Mouse (Mus musculus) forebrain, postnatal 0 days (tissue): ENCODE measurements around the gene Hfe. TPM values are rescaled to one million over a fixed set of nuclear protein-coding genes. Genes with fewer than 3 reads are reported as not detected.

ENCODE experiments used
- ATAC-seq: fragments of 200-750 bp; cut with Nextera tagmentation; 2 replicates; pipeline ENCODE4 v1.8.0; 2017; ENCODE audit warnings: mild to moderate bottlenecking, moderate library complexity
- DNase-seq: peaks from one replicate; pipeline ENCODE4 v3.0.0-alpha.2; 2015
- H3K27ac ChIP-seq: fragments of 300-500 bp; sonication (generic); 2 replicates; pipeline ENCODE4 v1.5.1; 2014; ENCODE audit warnings: low read depth, mild to moderate bottlenecking, antibody characterized with exemption, low read length, moderate library complexity, mixed read lengths
- H3K27me3 ChIP-seq: fragments of 300-500 bp; sonication (generic); 2 replicates; pipeline ENCODE4 v1.6.1; 2014; ENCODE audit warnings: mild to moderate bottlenecking, low read length, mixed read lengths; ENCODE audit not compliant: insufficient read depth
- H3K36me3 ChIP-seq: fragments of 300-500 bp; sonication (generic); 2 replicates; pipeline ENCODE4 v1.6.1; 2014; ENCODE audit warnings: mild to moderate bottlenecking, moderate library complexity; ENCODE audit not compliant: insufficient read depth
- H3K4me1 ChIP-seq: fragments of 300-500 bp; sonication (generic); 2 replicates; pipeline ENCODE4 v1.6.1; 2014; ENCODE audit warnings: antibody characterized with exemption; ENCODE audit not compliant: insufficient read depth
- H3K4me2 ChIP-seq: fragments of 300-500 bp; sonication (generic); 2 replicates; pipeline ENCODE4 v1.6.1; 2014; ENCODE audit warnings: low read depth, mild to moderate bottlenecking, moderate library complexity
- H3K4me3 ChIP-seq: fragments of 300-500 bp; sonication (generic); 2 replicates; pipeline ENCODE4 v1.5.1; 2014; ENCODE audit warnings: low read depth, low read length, mixed read lengths
- H3K9ac ChIP-seq: fragments of 300-500 bp; sonication (generic); 2 replicates; pipeline ENCODE4 v1.6.1; 2014; ENCODE audit warnings: mild to moderate bottlenecking
- H3K9me3 ChIP-seq: fragments of 300-500 bp; sonication (generic); 2 replicates; pipeline ENCODE4 v1.6.1; 2016; ENCODE audit warnings: low read length
- CTCF ChIP-seq: sonication (generic); IDR thresholded peaks from 2 replicates; pipeline ENCODE4 v1.5.1; 2016; ENCODE audit warnings: antibody characterized with exemption, control low read depth, low read depth
- WGBS: fragments of 180-500 bp; shearing (Covaris S2); extraction: QIAGEN DNeasy Blood & Tissue Kit; methylation state at CpG from one replicate; pipeline ENCODE4 v1.1.7; 2014; 5-methylcytosine and 5-hydroxymethylcytosine counted together
- polyA plus RNA-seq: library from polyadenylated mRNA; unstranded; fragments of >200 nt; fragmentation: Nextera tagmentation; extraction: Ambion mirVana; gene quantifications from 2 replicates; pipeline ENCODE4 v1.2.1, GENCODE M21; 2015
- total RNA-seq: library from RNA; depleted of rRNA; stranded (reverse); fragments of >200 nt; gene quantifications from 2 replicates; pipeline ENCODE4 v1.2.3, GENCODE M21; 2014; rRNA removed

Gene Hfe
- total RNA-seq: 2.5 and 3.6 TPM in 2 replicates
- 4.4 and 6.0 TPM in 2 replicates for polyA plus RNA-seq

DNA sequence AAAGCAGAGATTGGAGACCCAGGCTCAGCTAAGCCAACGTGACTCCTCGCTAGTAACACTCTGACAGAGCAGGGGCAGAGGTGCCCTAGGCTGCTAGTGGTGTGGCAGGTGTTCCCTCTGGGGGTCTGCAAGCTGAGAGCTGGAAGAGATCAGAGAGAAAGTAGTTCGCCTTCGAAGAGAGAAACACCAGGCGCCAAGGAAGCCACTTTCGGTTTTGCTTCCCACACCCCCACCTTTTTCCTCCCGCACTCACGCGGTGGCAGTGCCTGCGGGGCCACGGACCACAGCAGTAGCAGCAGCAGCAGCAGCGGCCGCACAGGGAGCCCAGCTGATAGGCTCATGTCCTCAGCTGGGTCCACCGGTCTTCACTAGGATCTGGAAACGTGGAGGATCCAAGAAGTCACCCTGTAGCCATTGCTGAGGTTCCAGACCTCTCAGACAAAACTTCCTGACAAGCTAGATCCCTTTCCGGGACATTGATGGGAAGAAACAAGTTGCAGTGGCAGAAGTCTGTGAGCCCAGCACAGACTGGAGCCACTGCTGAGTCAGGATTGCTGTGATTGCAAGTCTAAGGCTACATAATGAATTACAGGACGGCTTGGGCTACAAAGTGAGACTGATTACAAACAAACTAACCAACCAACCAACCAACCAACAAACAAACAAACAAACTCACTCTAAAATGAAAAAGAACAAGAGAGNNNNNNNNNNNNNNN, at the start of gene Hfe:
Hfe (minus strand) TSS at position 481 of the 716 bp plus-strand sequence.
- ATAC-seq: peak; percentile 60
- no peak within 1 kb of the TSS for H3K27ac ChIP-seq

DNA sequence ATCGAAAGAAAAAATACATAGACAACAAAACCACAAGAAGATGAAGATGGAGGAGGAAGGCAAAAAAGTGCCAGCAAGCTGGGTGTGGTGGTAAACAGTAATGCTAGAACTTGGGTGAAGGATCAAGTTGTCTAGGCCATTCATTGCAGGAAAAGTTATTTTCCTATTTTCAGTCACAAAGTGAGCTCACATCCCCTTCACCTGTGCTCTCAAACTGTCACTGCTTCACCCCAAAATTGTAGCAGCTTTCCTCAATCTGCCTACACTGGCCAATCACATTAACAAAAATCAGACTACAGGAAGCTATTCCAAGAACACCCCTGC, 49.2 kb upstream of the Hfe start:
- Histone ChIP-seq H3K4me1 (peaks cover 17% of the 10 kb centered on the region), H3K9ac (0 out of 2 replicates have a peak overlapping the region, but pooled peaks have one; percentile 57), H3K9me3 (no peaks in the 10 kb centered on the region), H3K36me3 (no peaks in the 10 kb centered on the region), H3K27me3 (no peaks in the 10 kb centered on the region), H3K27ac (peak overlapping the region; percentile 83; the same call in 1 of the 2 replicates), H3K4me2 (no peak overlapping the region; the same call in 1 of the 2 replicates), H3K4me3 (no peak overlapping the region)
- no peak for TF ChIP-seq CTCF
- DNase-seq (no peak), ATAC-seq (no peak)
- WGBS: 80% methylated on average over 1 of the region's 1 CpGs

More for the DNA sequence above, at the start of gene Hfe:
- DNase-seq: peak; percentile 18
- 4% methylated on average over 17 of the region's 17 CpGs for WGBS
- Histone ChIP-seq H3K4me2 (peak within 1 kb of the TSS; percentile 52), H3K9me3 (no peaks in the 10 kb centered on the region), H3K4me3 (peak within 1 kb of the TSS; percentile 32), H3K4me1 (no peaks in the 10 kb centered on the region), H3K27me3 (no peaks in the 10 kb centered on the region; the same call in 1 of the 2 replicates), H3K36me3 (no peaks in the 10 kb centered on the region), H3K9ac (peak within 1 kb of the TSS; percentile 32)
- TF ChIP-seq CTCF: no peak

DNA sequence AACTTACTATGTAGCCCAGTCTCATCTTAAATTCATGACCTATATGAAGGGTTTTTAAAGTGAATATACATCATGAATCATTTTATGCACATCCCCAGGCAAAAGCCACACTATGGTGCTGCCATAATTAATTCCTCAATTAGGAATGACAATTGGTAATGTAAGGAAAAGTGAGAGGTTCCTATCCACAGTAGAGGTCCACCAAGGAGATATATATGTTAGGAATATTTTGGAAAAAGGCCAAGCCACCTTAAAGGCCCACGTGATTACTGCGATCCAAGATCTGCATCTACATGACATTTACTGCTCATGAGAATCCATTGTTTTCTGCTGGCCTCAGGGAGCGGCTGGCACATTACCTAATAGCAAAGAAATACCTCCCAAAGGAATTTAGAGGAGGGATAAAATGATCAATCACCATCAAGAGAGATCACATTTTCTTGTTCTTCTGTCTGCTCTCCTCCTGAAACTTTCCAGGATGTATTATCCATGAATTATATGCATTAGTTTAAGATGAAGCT, 48.7 kb upstream of the Hfe start:
- H3K27ac ChIP-seq: no peak overlapping the region
- ATAC-seq (no peak), DNase-seq (no peak)
- H3K9ac ChIP-seq: no peak overlapping the region
- TF ChIP-seq CTCF: no peak
- no peak overlapping the region for H3K4me3 ChIP-seq
- no peaks in the 10 kb centered on the region for H3K36me3 ChIP-seq
- H3K9me3 ChIP-seq: no peaks in the 10 kb centered on the region
- peaks cover 15% of the 10 kb centered on the region for H3K4me1 ChIP-seq
- no peaks in the 10 kb centered on the region for H3K27me3 ChIP-seq
- no peak overlapping the region for H3K4me2 ChIP-seq
- 70% methylated on average over 3 of the region's 3 CpGs for WGBS

DNA sequence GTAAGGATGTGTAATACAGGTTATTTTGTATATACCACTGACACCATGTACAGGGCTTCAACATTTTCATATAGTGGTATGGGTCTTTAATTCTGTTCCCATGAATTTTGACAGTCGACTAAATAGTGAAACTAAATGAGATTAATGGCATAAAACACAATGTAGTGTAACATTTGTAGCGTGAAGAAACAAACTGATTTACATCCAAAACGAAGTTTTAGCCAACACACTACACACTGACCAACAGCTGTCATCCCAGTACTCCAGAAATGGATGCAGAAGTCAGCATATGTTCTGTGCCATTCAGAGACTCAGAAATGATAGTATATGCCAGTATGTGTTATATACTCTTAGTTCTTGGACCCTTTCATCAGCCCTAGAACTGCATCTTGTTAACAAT, 47.3 kb upstream of the Hfe start:
- 42% methylated on average over 3 of the region's 3 CpGs for WGBS
- H3K4me2 ChIP-seq: no peak overlapping the region
- H3K27ac ChIP-seq: no peak overlapping the region
- no peak overlapping the region for H3K4me3 ChIP-seq
- peaks cover 7% of the 10 kb centered on the region; the same call in 1 of the 2 replicates for H3K4me1 ChIP-seq
- TF ChIP-seq CTCF: no peak
- DNase-seq (no peak), ATAC-seq (no peak)
- H3K36me3 ChIP-seq: no peaks in the 10 kb centered on the region
- H3K9ac ChIP-seq: no peak overlapping the region
- no peaks in the 10 kb centered on the region for H3K9me3 ChIP-seq
- H3K27me3 ChIP-seq: no peaks in the 10 kb centered on the region

DNA sequence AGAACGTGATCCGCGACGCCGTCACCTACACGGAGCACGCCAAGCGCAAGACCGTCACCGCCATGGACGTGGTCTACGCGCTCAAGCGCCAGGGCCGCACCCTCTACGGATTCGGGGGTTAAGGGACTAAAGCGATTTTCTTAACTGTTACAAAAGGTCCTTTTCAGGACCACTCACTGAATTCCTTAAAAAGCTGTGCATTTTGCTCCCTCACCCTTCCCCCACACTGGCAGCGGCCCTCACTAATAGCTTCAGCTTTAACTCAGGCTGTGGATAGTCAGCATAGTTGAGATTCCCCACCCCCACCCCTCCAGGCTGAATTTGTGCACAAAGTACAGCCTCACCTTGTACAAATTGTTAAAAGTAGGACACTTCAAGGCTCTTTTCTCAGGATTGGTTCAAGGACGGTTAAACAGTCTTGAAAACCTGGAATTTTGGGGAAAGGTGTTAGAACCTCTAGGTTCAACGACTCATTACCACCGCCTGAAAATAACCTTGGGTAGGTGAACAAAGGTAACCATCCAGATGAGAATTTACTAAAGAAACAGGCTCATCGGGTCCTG, 46.6 kb upstream of the Hfe start:
- Histone ChIP-seq H3K27me3 (no peaks in the 10 kb centered on the region), H3K4me3 (peak overlapping the region; percentile 36), H3K9ac (peak overlapping the region; percentile 48), H3K4me2 (peak overlapping the region; percentile 62), H3K36me3 (no peaks in the 10 kb centered on the region), H3K27ac (peak overlapping the region; percentile 79), H3K4me1 (peaks cover 6% of the 10 kb centered on the region; the same call in 1 of the 2 replicates), H3K9me3 (no peaks in the 10 kb centered on the region)
- 2% methylated on average over 18 of the region's 23 CpGs for WGBS
- TF ChIP-seq CTCF: no peak
- peak; percentile 38 for DNase-seq
- ATAC-seq: peak; percentile 18

DNA sequence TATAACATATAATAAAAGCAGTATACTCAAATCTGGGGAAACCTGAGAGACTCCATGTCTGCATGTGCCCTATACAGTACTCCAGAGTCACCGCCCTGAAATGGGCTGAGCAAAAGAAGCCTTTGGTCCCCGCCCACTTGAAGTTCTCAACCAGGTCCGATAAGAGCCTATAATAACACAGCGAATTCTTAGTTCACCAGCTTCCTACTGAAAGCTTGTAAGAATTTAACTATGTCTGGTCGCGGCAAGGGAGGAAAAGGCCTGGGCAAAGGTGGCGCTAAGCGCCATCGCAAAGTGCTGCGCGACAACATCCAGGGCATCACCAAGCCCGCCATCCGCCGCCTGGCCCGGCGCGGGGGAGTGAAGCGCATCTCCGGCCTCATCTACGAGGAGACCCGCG, 46.1 kb upstream of the Hfe start, which contains the start of gene Hist1h4b:
Hist1h4b (plus strand) TSS at position 224 of the 400 bp plus-strand sequence.
- TF ChIP-seq CTCF: 0 out of 2 replicates have a peak, but pooled peaks have one; percentile 14
- Histone ChIP-seq H3K9ac (peak within 1 kb of the TSS; percentile 48), H3K4me1 (peaks cover 6% of the 10 kb centered on the region; the same call in 1 of the 2 replicates), H3K27me3 (no peaks in the 10 kb centered on the region), H3K36me3 (no peaks in the 10 kb centered on the region), H3K4me3 (peak within 1 kb of the TSS; percentile 36), H3K27ac (peak within 1 kb of the TSS; percentile 79), H3K4me2 (peak within 1 kb of the TSS; percentile 62), H3K9me3 (no peaks in the 10 kb centered on the region)
- peak; percentile 76 for ATAC-seq
- DNase-seq: peak; percentile 94
- WGBS: under 1% methylated on average over 17 of the region's 22 CpGs

DNA sequence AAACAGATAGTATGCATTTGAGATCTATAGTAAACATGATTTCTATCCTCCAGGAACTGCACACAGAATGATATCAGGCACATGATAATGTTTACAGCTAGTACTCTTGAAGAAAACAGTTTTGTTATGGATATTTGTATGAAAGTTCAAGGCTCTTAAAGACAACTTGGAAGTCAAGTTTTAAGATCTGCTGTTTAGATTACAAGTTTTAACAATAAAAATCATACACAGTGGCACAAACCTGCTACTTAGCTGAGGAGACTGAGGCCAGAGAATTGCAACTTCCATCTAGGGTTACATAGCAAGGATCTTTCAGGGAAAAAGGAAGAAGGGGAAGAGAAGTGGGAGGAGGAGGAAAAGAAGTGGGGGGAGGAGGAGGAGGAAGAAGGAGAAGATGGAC, 44.3 kb upstream of the Hfe start:
- Histone ChIP-seq H3K27ac (no peak overlapping the region), H3K27me3 (no peaks in the 10 kb centered on the region), H3K9ac (no peak overlapping the region), H3K36me3 (no peaks in the 10 kb centered on the region), H3K9me3 (no peaks in the 10 kb centered on the region), H3K4me1 (0 out of 2 replicates have a peak, but pooled peaks cover under 1% of the 10 kb centered on the region), H3K4me2 (no peak overlapping the region), H3K4me3 (no peak overlapping the region)
- no peak for ATAC-seq
- no peak for DNase-seq
- no peak for TF ChIP-seq CTCF
